ENCODE assay signal across 16 mouse cellular contexts in genomic region chr1:88220336-88220735, GRCm38 (mm10). TPM values are rescaled to one million over a fixed set of nuclear protein-coding genes. Genes with fewer than 3 reads are reported as not detected.
DNase-seq lines count a peak whose midpoint lies in the region; ATAC-seq lines count a peak whose summit lies in the region.
"Had no signal": no experiment of that assay in that cellular context is flagged by ENCODE, and none has a peak within 500 bp of the region (broad histone marks: within the 10 kb centered on the region; RNA-seq: fewer than 3 reads in every experiment).

No protein-coding gene starts in this region.

- no peak overlapping the region for H3K27ac ChIP-seq in heart, embryonic 11.5 days (ENCODE audit: low read depth, low read length)
- H3K27ac ChIP-seq in midbrain, embryonic 11.5 days (ENCODE audit: low read depth, low read length): no peak overlapping the region
- H3K27ac ChIP-seq in midbrain, embryonic 16.5 days (ENCODE audit: low read length): no peak overlapping the region
- H3K27ac ChIP-seq in neural tube, embryonic 11.5 days (ENCODE audit: low read depth, low read length): no peak overlapping the region
- H3K27ac ChIP-seq: hindbrain, embryonic 14.5 days; kidney, embryonic 15.5 days; neural tube, embryonic 13.5 days had no signal

- no peak for ATAC-seq in heart, embryonic 11.5 days (replicated peaks; ENCODE audit: insufficient number of reproducible peaks, low FRiP score, low TSS enrichment)
- no peak for ATAC-seq in midbrain, embryonic 11.5 days (ENCODE audit: low FRiP score)
- no peak for ATAC-seq in midbrain, embryonic 16.5 days
- ATAC-seq in neural tube, embryonic 11.5 days (ENCODE audit: insufficient read depth, low FRiP score, low TSS enrichment): no peak
- ATAC-seq in megakaryocyte, adult 5-6 weeks (ENCODE audit: poor library complexity, severe bottlenecking): no peak
- ATAC-seq: forebrain, embryonic 14.5 days had no signal

- H3K4me2 ChIP-seq in heart, embryonic 11.5 days: no peak overlapping the region
- H3K4me2 ChIP-seq in midbrain, embryonic 11.5 days: no peak overlapping the region
- H3K4me2 ChIP-seq in midbrain, embryonic 16.5 days (ENCODE audit: low read length): no peak overlapping the region
- H3K4me2 ChIP-seq in neural tube, embryonic 11.5 days (ENCODE audit: low read depth): no peak overlapping the region
- H3K4me2 ChIP-seq: hindbrain, embryonic 14.5 days; kidney, embryonic 15.5 days; neural tube, embryonic 13.5 days had no signal

- no peak overlapping the region for H3K4me3 ChIP-seq in heart, embryonic 11.5 days (ENCODE audit: low read depth, low read length)
- H3K4me3 ChIP-seq in midbrain, embryonic 11.5 days (ENCODE audit: low read depth, low read length): no peak overlapping the region
- H3K4me3 ChIP-seq in midbrain, embryonic 16.5 days (ENCODE audit: low read depth, low read length): no peak overlapping the region
- H3K4me3 ChIP-seq in neural tube, embryonic 11.5 days (ENCODE audit: low read depth, low read length): no peak overlapping the region
- H3K4me3 ChIP-seq: kidney, embryonic 15.5 days; neural tube, embryonic 13.5 days had no signal

- peak; percentile 92 for DNase-seq in heart, adult 11 months
- peak; percentile 85 for DNase-seq in midbrain, embryonic 11.5 days (ENCODE audit: low spot score, missing footprints)
- peak; percentile 13 for DNase-seq in Muller cell, postnatal 12 days (ENCODE audit: inconsistent ontology term)
- peak; percentile 11 for DNase-seq in neural tube, embryonic 11.5 days (ENCODE audit: low spot score)
- DNase-seq: liver; right cerebral cortex, postnatal 14 days had no signal

- peaks cover 25% of the 10 kb centered on the region for H3K9me3 ChIP-seq in heart, embryonic 11.5 days (replicated peaks; ENCODE audit: control insufficient read depth, low read length)
- peaks cover 26% of the 10 kb centered on the region for H3K9me3 ChIP-seq in midbrain, embryonic 11.5 days (ENCODE audit: control insufficient read depth, low read length)
- H3K9me3 ChIP-seq in midbrain, embryonic 16.5 days (replicated peaks; ENCODE audit: control insufficient read depth, low read length, poor library complexity, severe bottlenecking): peaks cover 27% of the 10 kb centered on the region
- peaks cover 27% of the 10 kb centered on the region for H3K9me3 ChIP-seq in neural tube, embryonic 11.5 days (ENCODE audit: control insufficient read depth, low read length)

- no peaks in the 10 kb centered on the region for H3K36me3 ChIP-seq in heart, embryonic 11.5 days (ENCODE audit: control insufficient read depth, insufficient read depth, low read length)
- no peaks in the 10 kb centered on the region for H3K36me3 ChIP-seq in midbrain, embryonic 11.5 days (ENCODE audit: control insufficient read depth, insufficient read depth, low read length)
- H3K36me3 ChIP-seq in midbrain, embryonic 16.5 days (ENCODE audit: control insufficient read depth, insufficient read depth, low read length): no peaks in the 10 kb centered on the region
- no peaks in the 10 kb centered on the region for H3K36me3 ChIP-seq in neural tube, embryonic 11.5 days (ENCODE audit: control insufficient read depth, insufficient read depth, low read length)
- H3K36me3 ChIP-seq: kidney, embryonic 15.5 days; neural tube, embryonic 13.5 days had no signal

- H3K9ac ChIP-seq in heart, embryonic 11.5 days (ENCODE audit: low read depth, low read length): no peak overlapping the region
- H3K9ac ChIP-seq in midbrain, embryonic 11.5 days (ENCODE audit: low read length): no peak overlapping the region
- H3K9ac ChIP-seq in midbrain, embryonic 16.5 days (ENCODE audit: low read depth, low read length): no peak overlapping the region
- no peak overlapping the region for H3K9ac ChIP-seq in neural tube, embryonic 11.5 days (ENCODE audit: low read length)
- H3K9ac ChIP-seq: hindbrain, embryonic 14.5 days; kidney, embryonic 15.5 days; neural tube, embryonic 13.5 days had no signal

- H3K27me3 ChIP-seq in heart, embryonic 11.5 days (ENCODE audit: control insufficient read depth, insufficient read depth, low read length): no peaks in the 10 kb centered on the region
- no peaks in the 10 kb centered on the region for H3K27me3 ChIP-seq in midbrain, embryonic 11.5 days (ENCODE audit: control insufficient read depth, insufficient read depth, low read length)
- no peaks in the 10 kb centered on the region for H3K27me3 ChIP-seq in midbrain, embryonic 16.5 days (ENCODE audit: control insufficient read depth, insufficient read depth, low read depth, low read length)
- H3K27me3 ChIP-seq in neural tube, embryonic 11.5 days (ENCODE audit: control insufficient read depth, insufficient read depth, low read length): no peaks in the 10 kb centered on the region
- H3K27me3 ChIP-seq: kidney, embryonic 15.5 days; neural tube, embryonic 13.5 days had no signal

- H3K4me1 ChIP-seq in heart, embryonic 11.5 days (ENCODE audit: control insufficient read depth, insufficient read depth, low read length): no peaks in the 10 kb centered on the region
- no peaks in the 10 kb centered on the region for H3K4me1 ChIP-seq in midbrain, embryonic 11.5 days (ENCODE audit: control insufficient read depth, insufficient read depth, low read length)
- H3K4me1 ChIP-seq in midbrain, embryonic 16.5 days (ENCODE audit: control insufficient read depth, insufficient read depth, low read length): no peaks in the 10 kb centered on the region
- no peaks in the 10 kb centered on the region for H3K4me1 ChIP-seq in neural tube, embryonic 11.5 days (ENCODE audit: control insufficient read depth, insufficient read depth, low read length)
- H3K4me1 ChIP-seq: kidney, embryonic 15.5 days; neural tube, embryonic 13.5 days had no signal

RNA-seq across cellular contexts. Expression of gene Mroh2a, which starts 6.5 kb away (rescaled TPM):
- 0.63 and 1.1 TPM in 2 replicates for polyA plus RNA-seq in heart, embryonic 11.5 days (2014; fragmentation: Nextera tagmentation; extraction: Ambion mirVana)
- 1.6 and 1.7 TPM in 2 replicates for polyA plus RNA-seq in midbrain, embryonic 11.5 days (2014; fragmentation: Nextera tagmentation; extraction: Ambion mirVana)
- 0.75 and 0.92 TPM in 2 replicates for polyA plus RNA-seq in midbrain, embryonic 16.5 days (2015; fragmentation: Nextera tagmentation; extraction: Ambion mirVana)
- 1.3 and 1.4 TPM in 2 replicates for polyA plus RNA-seq in neural tube, embryonic 11.5 days (2014; fragmentation: Nextera tagmentation; extraction: Ambion mirVana)
- total RNA-seq in megakaryocyte, adult 5-6 weeks (2015): 0.47 and 1.2 TPM in 2 replicates
- 0.28 and 0.37 TPM in 2 replicates for total RNA-seq in megakaryocyte, adult 5-6 weeks (2017)

RNA-seq across cellular contexts. Expression of gene Ugt1a1, which starts 8.6 kb away (rescaled TPM):
- not detected in 2 replicates for polyA plus RNA-seq in heart, embryonic 11.5 days (2014; fragmentation: Nextera tagmentation; extraction: Ambion mirVana)
- polyA plus RNA-seq in midbrain, embryonic 11.5 days (2014; fragmentation: Nextera tagmentation; extraction: Ambion mirVana): not detected in 2 replicates
- not detected in 2 replicates for polyA plus RNA-seq in midbrain, embryonic 16.5 days (2015; fragmentation: Nextera tagmentation; extraction: Ambion mirVana)
- not detected in 2 replicates for polyA plus RNA-seq in neural tube, embryonic 11.5 days (2014; fragmentation: Nextera tagmentation; extraction: Ambion mirVana)
- total RNA-seq in megakaryocyte, adult 5-6 weeks (2015): 0.29 and 1.1 TPM in 2 replicates
- 0.37 TPM in 1 of 2 replicates, not detected in the other for total RNA-seq in megakaryocyte, adult 5-6 weeks (2017)
- total RNA-seq: layer of hippocampus, postnatal 14 days; megakaryocyte-erythroid progenitor cell, adult 5-6 weeks had no signal
- polyA plus RNA-seq: forebrain, embryonic 14.5 days; hindbrain, embryonic 14.5 days; neural tube, embryonic 13.5 days had no signal

RNA-seq across cellular contexts. Expression of gene Dnajb3, which starts 14.8 kb away (rescaled TPM):
- polyA plus RNA-seq in heart, embryonic 11.5 days (2014; fragmentation: Nextera tagmentation; extraction: Ambion mirVana): 9.6 and 10.4 TPM in 2 replicates
- polyA plus RNA-seq in midbrain, embryonic 11.5 days (2014; fragmentation: Nextera tagmentation; extraction: Ambion mirVana): 13.4 and 15.4 TPM in 2 replicates
- polyA plus RNA-seq in midbrain, embryonic 16.5 days (2015; fragmentation: Nextera tagmentation; extraction: Ambion mirVana): 12.8 and 13.1 TPM in 2 replicates
- polyA plus RNA-seq in neural tube, embryonic 11.5 days (2014; fragmentation: Nextera tagmentation; extraction: Ambion mirVana): 13.6 and 14.8 TPM in 2 replicates
- 0.66 TPM in 1 of 2 replicates, not detected in the other for total RNA-seq in megakaryocyte, adult 5-6 weeks (2015)
- total RNA-seq in megakaryocyte, adult 5-6 weeks (2017): not detected in 2 replicates
- total RNA-seq: granulocyte monocyte progenitor cell, adult 5-6 weeks had no signal

RNA-seq across cellular contexts. Expression of gene Ugt1a2, which starts 19.9 kb away (rescaled TPM):
- polyA plus RNA-seq in heart, embryonic 11.5 days (2014; fragmentation: Nextera tagmentation; extraction: Ambion mirVana): not detected in 2 replicates
- polyA plus RNA-seq in midbrain, embryonic 11.5 days (2014; fragmentation: Nextera tagmentation; extraction: Ambion mirVana): not detected in 2 replicates
- not detected in 2 replicates for polyA plus RNA-seq in midbrain, embryonic 16.5 days (2015; fragmentation: Nextera tagmentation; extraction: Ambion mirVana)
- polyA plus RNA-seq in neural tube, embryonic 11.5 days (2014; fragmentation: Nextera tagmentation; extraction: Ambion mirVana): not detected in 2 replicates
- total RNA-seq in megakaryocyte, adult 5-6 weeks (2015): 2.5 and 4.1 TPM in 2 replicates
- total RNA-seq in megakaryocyte, adult 5-6 weeks (2017): 0.12 and 1.2 TPM in 2 replicates
- total RNA-seq: layer of hippocampus, postnatal 14 days; megakaryocyte-erythroid progenitor cell, adult 5-6 weeks had no signal
- polyA plus RNA-seq: forebrain, embryonic 14.5 days; hindbrain, embryonic 14.5 days; neural tube, embryonic 13.5 days had no signal

RNA-seq across cellular contexts. Expression of gene Ugt1a5, which starts 54.5 kb away (rescaled TPM):
- polyA plus RNA-seq in heart, embryonic 11.5 days (2014; fragmentation: Nextera tagmentation; extraction: Ambion mirVana): not detected in 2 replicates
- polyA plus RNA-seq in midbrain, embryonic 11.5 days (2014; fragmentation: Nextera tagmentation; extraction: Ambion mirVana): not detected in 2 replicates
- polyA plus RNA-seq in midbrain, embryonic 16.5 days (2015; fragmentation: Nextera tagmentation; extraction: Ambion mirVana): not detected in 2 replicates
- polyA plus RNA-seq in neural tube, embryonic 11.5 days (2014; fragmentation: Nextera tagmentation; extraction: Ambion mirVana): not detected in 2 replicates
- 4.3 and 6.1 TPM in 2 replicates for total RNA-seq in megakaryocyte, adult 5-6 weeks (2015)
- 0.28 and 0.84 TPM in 2 replicates for total RNA-seq in megakaryocyte, adult 5-6 weeks (2017)
- total RNA-seq: layer of hippocampus, postnatal 14 days; megakaryocyte-erythroid progenitor cell, adult 5-6 weeks had no signal
- polyA plus RNA-seq: forebrain, embryonic 14.5 days; hindbrain, embryonic 14.5 days; kidney, embryonic 15.5 days; neural tube, embryonic 13.5 days had no signal

Comparison
In these comparisons a context has a peak if more than half of its experiments do, and no peak if none do; other contexts are left out.
1. DNase-seq: peak in every context shown above with its lines; median percentile 92 in heart, adult 11 months; 85 in midbrain, embryonic 11.5 days; 13 in Muller cell, postnatal 12 days; 11 in neural tube, embryonic 11.5 days.